Mouse (Mus musculus): ENCODE measurements at regions not wholly inside any gene's neighbourhood (a gene's known extent, or its start where the extent isn't known, plus 50 kb on each side); places are given as distances from the start of the nearest gene placed in this dataset.
"Not testable (repeated sequence)": the region's sequence is repeated elsewhere in the genome, so short reads cannot be mapped to it uniquely, and the experiment has no call there.

- not testable (repeated sequence) for DNase-seq
These were observed 52.6 kb upstream of the Cdyl start for GRCm38 (mm10) chr13:35606857-35607561.

GRCm38 (mm10) chr13:35607710-35608109 is 51.9 kb upstream of the Cdyl start:
- DNase-seq: no peak

Data from cerebellum, adult 8-10 months (tissue).